Mouse (Mus musculus) forebrain, embryonic 14.5 days (tissue): ENCODE data around the gene Rad9a. TPM values are rescaled to one million over a fixed set of nuclear protein-coding genes. Genes with fewer than 3 reads are reported as not detected.
A peak's percentile ranks its signal among the peaks of the same experiment; 100 is the strongest.

ENCODE experiments used
- ATAC-seq: fragments of 200-750 bp; cut with Nextera tagmentation; 2 replicates; pipeline ENCODE4 v1.8.0; 2017; ENCODE audit warnings: mild to moderate bottlenecking, moderate library complexity
- DNase-seq: peaks from one replicate; pipeline ENCODE4 v3.0.0-alpha.2; 2015; ENCODE audit warnings: low spot score
- H3K27ac ChIP-seq: fragments of 300-500 bp; sonication (generic); 2 replicates; pipeline ENCODE4 v1.5.1; 2014; ENCODE audit warnings: low read depth, mild to moderate bottlenecking, control low read depth, low read length, moderate library complexity
- H3K27me3 ChIP-seq: fragments of 300-500 bp; sonication (generic); replicated peaks from 2 replicates; pipeline ENCODE4 v1.6.1; 2014; ENCODE audit warnings: low read length, control low read depth, mixed read lengths; ENCODE audit not compliant: control insufficient read depth, insufficient read depth
- H3K36me3 ChIP-seq: fragments of 300-500 bp; sonication (generic); 2 replicates; pipeline ENCODE4 v1.6.1; 2014; ENCODE audit warnings: low read length, control low read depth; ENCODE audit not compliant: control insufficient read depth, insufficient read depth
- H3K4me1 ChIP-seq: fragments of 300-500 bp; sonication (generic); 2 replicates; pipeline ENCODE4 v1.6.1; 2014; ENCODE audit warnings: antibody characterized with exemption, low read length, control low read depth; ENCODE audit not compliant: control insufficient read depth, insufficient read depth
- H3K4me2 ChIP-seq: fragments of 300-500 bp; sonication (generic); 2 replicates; pipeline ENCODE4 v1.6.1; 2014; ENCODE audit warnings: mild to moderate bottlenecking, control low read depth, low read length
- H3K4me3 ChIP-seq: fragments of 300-500 bp; sonication (generic); 2 replicates; pipeline ENCODE4 v1.5.1; 2014; ENCODE audit warnings: low read depth, low read length, control low read depth
- H3K9ac ChIP-seq: fragments of 300-500 bp; sonication (generic); 2 replicates; pipeline ENCODE4 v1.6.1; 2014; ENCODE audit warnings: mild to moderate bottlenecking, low read length, control low read depth, moderate library complexity
- H3K9me3 ChIP-seq: fragments of 300-500 bp; sonication (generic); replicated peaks from 2 replicates; pipeline ENCODE4 v1.6.1; 2016; ENCODE audit warnings: low read length, control low read depth, mixed read lengths; ENCODE audit not compliant: control insufficient read depth
- WGBS: fragments of 180-500 bp; shearing (Covaris S2); extraction: QIAGEN DNeasy Blood & Tissue Kit; methylation state at CpG from one replicate; pipeline ENCODE4 v1.1.7; 2014; 5-methylcytosine and 5-hydroxymethylcytosine counted together
- polyA plus RNA-seq: library from polyadenylated mRNA; unstranded; fragments of >200 nt; fragmentation: Nextera tagmentation; extraction: Ambion mirVana; gene quantifications from 2 replicates; pipeline ENCODE4 v1.2.1, GENCODE M21; 2014

Gene Rad9a
- polyA plus RNA-seq, 1 experiment from 2014 or later, result 25.5 TPM

GRCm38 (mm10) chr19:4180411-4180810 lies 21.1 kb downstream of the Rad9a start:
- H3K27me3 ChIP-seq, result no peaks in the 10 kb centered on the region
- no peaks in the 10 kb centered on the region for H3K9me3 ChIP-seq
- DNase-seq, result no peak
- H3K4me3 ChIP-seq, result no peak overlapping the region
- H3K9ac ChIP-seq, result no peak overlapping the region
- peaks cover 4% of the 10 kb centered on the region for H3K4me1 ChIP-seq
- H3K36me3 ChIP-seq, result no peaks in the 10 kb centered on the region
- no peak for ATAC-seq
- no peak overlapping the region for H3K27ac ChIP-seq
- WGBS, result 90% methylated on average over 7 of the region's 7 CpGs
- no peak overlapping the region for H3K4me2 ChIP-seq

GRCm38 (mm10) chr19:4175368-4175947 lies 26.0 kb downstream of the Rad9a start, which contains the start of gene Carns1:
TSS of gene Carns1 (minus strand) at chr19:4175479.
- no peaks in the 10 kb centered on the region for H3K36me3 ChIP-seq
- H3K4me3 ChIP-seq, result no peak within 1 kb of the TSS
- peak within 1 kb of the TSS; percentile 43; the same call in 1 of the 2 replicates for H3K9ac ChIP-seq
- peaks cover 7% of the 10 kb centered on the region for H3K4me1 ChIP-seq
- WGBS, result 4% methylated on average over 11 of the region's 11 CpGs
- H3K9me3 ChIP-seq, result no peaks in the 10 kb centered on the region
- ATAC-seq (peak; percentile 57; the same call in 1 of the 2 replicates), DNase-seq (no peak)
- H3K27ac ChIP-seq, result no peak within 1 kb of the TSS
- no peaks in the 10 kb centered on the region for H3K27me3 ChIP-seq
- H3K4me2 ChIP-seq, result peak within 1 kb of the TSS; percentile 28

- no peak for DNase-seq
- ATAC-seq, result no peak
- H3K27me3 ChIP-seq, result no peaks in the 10 kb centered on the region
- no peak overlapping the region for H3K4me2 ChIP-seq
- H3K4me1 ChIP-seq, result peaks cover 7% of the 10 kb centered on the region
- no peaks in the 10 kb centered on the region for H3K36me3 ChIP-seq
- WGBS, result 58% methylated on average over 11 of the region's 11 CpGs
- no peak overlapping the region for H3K9ac ChIP-seq
- H3K4me3 ChIP-seq, result no peak overlapping the region
- no peak overlapping the region for H3K27ac ChIP-seq
- no peaks in the 10 kb centered on the region for H3K9me3 ChIP-seq
Measured at GRCm38 (mm10) chr19:4172925-4173324, 28.5 kb downstream of the Rad9a start.

- Histone ChIP-seq H3K4me3 (no peak overlapping the region), H3K27me3 (no peaks in the 10 kb centered on the region), H3K4me2 (no peak overlapping the region), H3K27ac (no peak overlapping the region), H3K9ac (0 out of 2 replicates have a peak overlapping the region, but pooled peaks have one; percentile 21), H3K4me1 (peaks cover 7% of the 10 kb centered on the region), H3K9me3 (no peaks in the 10 kb centered on the region), H3K36me3 (no peaks in the 10 kb centered on the region)
- no peak for DNase-seq
- 73% methylated on average over 13 of the region's 13 CpGs for WGBS
- no peak for ATAC-seq
Measured at GRCm38 (mm10) chr19:4171393-4172290, 29.8 kb downstream of the Rad9a start.

GRCm38 (mm10) chr19:4170723-4171392 lies 30.6 kb downstream of the Rad9a start:
- Histone ChIP-seq H3K4me3 (no peak overlapping the region), H3K27me3 (no peaks in the 10 kb centered on the region), H3K4me2 (no peak overlapping the region), H3K9ac (no peak overlapping the region), H3K4me1 (peaks cover 7% of the 10 kb centered on the region), H3K9me3 (no peaks in the 10 kb centered on the region), H3K36me3 (no peaks in the 10 kb centered on the region), H3K27ac (no peak overlapping the region)
- WGBS, result 90% methylated on average over 10 of the region's 10 CpGs
- DNase-seq (no peak), ATAC-seq (no peak)

- H3K4me3 ChIP-seq, result peak overlapping the region; percentile 36
- no peaks in the 10 kb centered on the region for H3K36me3 ChIP-seq
- no peaks in the 10 kb centered on the region for H3K27me3 ChIP-seq
- H3K9me3 ChIP-seq, result no peaks in the 10 kb centered on the region
- peak; percentile 41; the same call in 1 of the 2 replicates for ATAC-seq
- peak overlapping the region; percentile 78 for H3K9ac ChIP-seq
- 3% methylated on average over 27 of the region's 27 CpGs for WGBS
- H3K27ac ChIP-seq, result peak overlapping the region; percentile 86
- DNase-seq, result no peak
- H3K4me1 ChIP-seq, result no peaks in the 10 kb centered on the region
- peak overlapping the region; percentile 74 for H3K4me2 ChIP-seq
Measured at GRCm38 (mm10) chr19:4169810-4170209, 31.7 kb downstream of the Rad9a start.

GRCm38 (mm10) chr19:4169378-4169784 lies 32.1 kb downstream of the Rad9a start:
- H3K36me3 ChIP-seq, result no peaks in the 10 kb centered on the region
- peak; percentile 97 for ATAC-seq
- H3K9me3 ChIP-seq, result no peaks in the 10 kb centered on the region
- H3K27me3 ChIP-seq, result no peaks in the 10 kb centered on the region
- no peaks in the 10 kb centered on the region for H3K4me1 ChIP-seq
- peak overlapping the region; percentile 36 for H3K4me3 ChIP-seq
- WGBS, result under 1% methylated on average over 42 of the region's 43 CpGs
- peak overlapping the region; percentile 74 for H3K4me2 ChIP-seq
- H3K9ac ChIP-seq, result peak overlapping the region; percentile 78
- peak overlapping the region; percentile 86 for H3K27ac ChIP-seq
- DNase-seq, result peak; percentile 99

- H3K4me2 ChIP-seq, result no peak overlapping the region
- no peaks in the 10 kb centered on the region for H3K27me3 ChIP-seq
- no peak overlapping the region for H3K9ac ChIP-seq
- H3K9me3 ChIP-seq, result no peaks in the 10 kb centered on the region
- H3K36me3 ChIP-seq, result no peaks in the 10 kb centered on the region
- H3K4me3 ChIP-seq, result no peak overlapping the region
- H3K4me1 ChIP-seq, result peaks cover 10% of the 10 kb centered on the region
- ATAC-seq (no peak), DNase-seq (no peak)
- H3K27ac ChIP-seq, result no peak overlapping the region
- WGBS, result 80% methylated on average over 9 of the region's 9 CpGs
Measured at GRCm38 (mm10) chr19:4166678-4167476, 34.6 kb downstream of the Rad9a start.
